Mouse (Mus musculus): Measurements from ENCODE around the gene Ppm1l. TPM values are rescaled to one million over a fixed set of nuclear protein-coding genes. Genes with fewer than 3 reads are reported as not detected.
A peak's percentile ranks its signal among the peaks of the same experiment; 100 is the strongest.

The Ppm1l gene
- total RNA-seq, 2 experiments from 2014 or later: 90.3 to 91.8 TPM

DNA sequence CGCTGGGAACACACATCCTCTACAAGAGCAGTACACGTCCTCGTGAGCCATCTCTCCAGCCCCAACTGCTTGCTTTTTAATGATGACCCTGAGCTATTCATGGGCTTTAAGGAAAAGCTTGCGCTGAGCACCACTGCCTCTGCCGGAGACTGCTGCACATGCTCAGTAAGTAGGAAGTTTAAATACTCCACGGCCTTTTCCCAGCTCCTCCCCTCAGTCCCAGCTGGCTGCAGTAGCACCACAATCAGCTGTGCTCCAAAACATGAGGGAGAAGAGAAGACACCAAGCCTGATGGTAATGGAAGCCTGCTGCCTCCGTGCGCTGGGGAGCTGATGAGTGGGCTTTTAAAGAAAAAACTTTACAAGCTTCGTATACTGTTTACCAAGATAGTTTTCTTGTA is 277.4 kb downstream of the Ppm1l start:
- Histone ChIP-seq H3K4me3 (no peak overlapping the region), H3K27ac (no peak overlapping the region)
- DNase-seq: no peak
- intact Hi-C loops (cut with DNase I): loop anchor here (10.0 kb wide), 1 partner anchor 131 kb away; the partner anchor contains the start of gene Nmd3
- no peak for TF ChIP-seq CTCF (IDR thresholded peaks at IDR 0.05)

GRCm38 (mm10) chr3:69596116-69596515 is 279.5 kb downstream of the Ppm1l start:
- no peak overlapping the region for H3K27ac ChIP-seq
- no peak for TF ChIP-seq CTCF (IDR thresholded peaks at IDR 0.05)
- intact Hi-C loops (cut with DNase I): loop anchor here (10.0 kb wide), 1 partner anchor 129 kb away; the partner anchor contains the start of gene Nmd3

GRCm38 (mm10) chr3:69597211-69597610 is 280.6 kb downstream of the Ppm1l start:
- intact Hi-C loops (cut with DNase I): loop anchor here (10.0 kb wide), 1 partner anchor 128 kb away; the partner anchor contains the start of gene Nmd3
- H3K4me3 ChIP-seq: peak overlapping the region; percentile 94
- no peak for DNase-seq
- H3K27ac ChIP-seq: no peak overlapping the region
- no peak for TF ChIP-seq CTCF (IDR thresholded peaks at IDR 0.05)

More at GRCm38 (mm10) chr3:69596116-69596515, 279.5 kb downstream of the Ppm1l start:
- DNase-seq: no peak
- H3K4me3 ChIP-seq: no peak overlapping the region

DNA sequence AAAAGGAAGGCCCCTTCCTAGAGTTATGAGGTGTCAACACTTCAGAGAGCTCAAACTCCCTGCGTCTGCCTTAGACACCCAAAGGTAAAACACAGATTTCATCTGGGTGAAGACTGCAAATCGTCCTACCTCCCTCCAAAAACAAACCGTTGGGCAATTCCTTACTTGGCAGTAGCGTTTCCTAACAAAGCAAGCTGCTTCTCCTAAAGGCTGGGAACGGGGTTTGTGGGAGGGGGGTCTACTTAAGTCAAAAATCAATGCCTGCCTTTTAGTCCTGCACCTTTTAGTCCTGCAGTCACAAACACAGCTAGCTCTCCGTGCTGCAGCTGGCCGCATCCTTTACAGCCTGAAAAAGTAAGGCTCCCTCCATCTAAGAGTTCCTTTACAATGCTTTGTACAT is 281.2 kb downstream of the Ppm1l start:
- TF ChIP-seq CTCF (IDR thresholded peaks at IDR 0.05): no peak

GRCm38 (mm10) chr3:69598261-69599165 is 281.9 kb downstream of the Ppm1l start, which contains the start of gene B3galnt1:
Gene B3galnt1 (minus strand): TSS chr3:69598960.
- TF ChIP-seq CTCF (IDR thresholded peaks at IDR 0.05): peak; percentile 56
- Histone ChIP-seq H3K27ac (peak within 1 kb of the TSS; percentile 89), H3K4me3 (peak within 1 kb of the TSS; percentile 94)
- intact Hi-C loops (cut with DNase I): loop anchor here (10.0 kb wide), 1 partner anchor 126 kb away; the partner anchor contains the start of gene Nmd3
- peak; percentile 78 for DNase-seq

More for the DNA sequence above, 281.2 kb downstream of the Ppm1l start:
- Histone ChIP-seq H3K4me3 (peak overlapping the region; percentile 94), H3K27ac (peak overlapping the region; percentile 89)
- intact Hi-C loops (cut with DNase I): loop anchor here (10.0 kb wide), 1 partner anchor 127 kb away; the partner anchor contains the start of gene Nmd3
- DNase-seq: no peak

DNA sequence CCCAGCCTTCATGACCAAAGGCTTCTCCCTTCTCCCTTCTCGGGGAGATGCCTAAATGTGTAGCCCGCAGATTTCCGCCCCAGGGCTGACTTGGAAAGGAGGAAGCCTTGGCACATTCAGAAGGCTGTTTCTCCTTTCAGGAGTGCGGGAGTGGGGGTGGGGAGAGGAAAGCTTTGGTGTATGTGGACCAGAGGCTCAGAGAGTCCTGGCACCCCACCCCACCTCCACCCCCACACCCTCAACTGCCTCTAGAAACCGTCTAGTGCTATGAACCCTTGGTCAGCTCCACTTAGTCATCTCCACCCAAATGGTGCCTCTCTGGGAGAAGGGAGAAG is 282.5 kb downstream of the Ppm1l start:
- H3K4me3 ChIP-seq: peak overlapping the region; percentile 94
- DNase-seq: no peak
- intact Hi-C loops (cut with DNase I): loop anchor here (10.0 kb wide), 1 partner anchor 126 kb away; the partner anchor contains the start of gene Nmd3
- H3K27ac ChIP-seq: peak overlapping the region; percentile 89
- TF ChIP-seq CTCF (IDR thresholded peaks at IDR 0.05): no peak

DNA sequence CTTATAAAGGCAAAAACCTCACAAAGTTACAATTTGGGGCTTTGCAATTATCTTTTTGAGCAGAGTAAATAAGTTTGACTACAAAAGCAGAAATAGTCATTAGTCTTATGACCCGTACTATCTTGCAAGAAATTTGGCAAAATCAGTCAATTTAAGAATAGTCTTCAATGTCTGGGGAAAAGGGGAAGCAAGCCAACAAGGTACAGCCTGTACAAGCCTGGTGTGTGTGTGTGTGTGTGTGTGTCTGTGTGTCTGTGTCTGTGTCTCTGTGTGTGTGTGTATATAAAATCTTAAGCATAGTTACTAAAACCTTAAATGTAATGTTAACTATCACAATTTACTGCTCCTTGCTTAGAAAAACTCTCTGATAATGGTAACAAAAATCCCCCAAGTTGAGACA is 290.3 kb downstream of the Ppm1l start:
- Histone ChIP-seq H3K27ac (no peak overlapping the region), H3K4me3 (no peak overlapping the region)
- intact Hi-C loops (cut with DNase I): no loop called here
- DNase-seq: no peak
- no peak for TF ChIP-seq CTCF (IDR thresholded peaks at IDR 0.05)

GRCm38 (mm10) chr3:69607468-69607867 is 290.8 kb downstream of the Ppm1l start:
- Histone ChIP-seq H3K27ac (no peak overlapping the region), H3K4me3 (no peak overlapping the region)
- no peak for DNase-seq
- intact Hi-C loops (cut with DNase I): no loop called here
- TF ChIP-seq CTCF (IDR thresholded peaks at IDR 0.05): no peak

- no peak for TF ChIP-seq CTCF (IDR thresholded peaks at IDR 0.05)
Observed at GRCm38 (mm10) chr3:69607909-69608308, 291.2 kb downstream of the Ppm1l start.

More at GRCm38 (mm10) chr3:69607909-69608308, 291.2 kb downstream of the Ppm1l start:
- DNase-seq: no peak
- no peak overlapping the region for H3K4me3 ChIP-seq
- intact Hi-C loops (cut with DNase I): no loop called here
- no peak overlapping the region for H3K27ac ChIP-seq

Other genes starting within 250 kb of the Ppm1l start
- 100 to 1,000 TPM; 119 TPM for gene Kpna4, start 189.7 kb upstream of the Ppm1l start, total RNA-seq (2021)
- gene Arl14, start 94.4 kb upstream of the Ppm1l start, total RNA-seq (2021): not detected